Mouse (Mus musculus) T-cell, adult 2 months (primary cell): ENCODE results near the gene Trhde.

Experiments
- DNase-seq: peaks from one replicate; pipeline ENCODE4 v3.0.0; 2022; ENCODE audit warnings: low spot score

Trhde gene

DNA sequence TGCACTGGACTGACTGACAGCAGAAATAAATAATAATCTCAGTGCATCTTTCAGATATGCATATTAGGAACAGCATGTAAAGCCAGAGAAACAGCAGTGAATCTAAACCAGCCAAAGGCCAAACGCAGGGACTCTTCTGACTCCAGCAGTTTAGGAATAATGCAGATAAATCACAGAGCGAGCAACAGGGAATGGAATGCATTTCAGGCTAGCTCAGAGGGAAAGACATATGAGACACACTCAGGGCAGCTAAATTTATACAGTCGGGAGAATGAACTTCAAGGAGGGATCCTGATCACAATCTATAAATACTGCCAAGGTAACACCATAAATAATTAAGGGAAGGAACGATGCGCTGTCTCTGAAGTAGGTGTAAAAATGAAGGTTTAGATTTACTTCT is 66.4 kb downstream of the Trhde start:
- no peak for DNase-seq

DNA sequence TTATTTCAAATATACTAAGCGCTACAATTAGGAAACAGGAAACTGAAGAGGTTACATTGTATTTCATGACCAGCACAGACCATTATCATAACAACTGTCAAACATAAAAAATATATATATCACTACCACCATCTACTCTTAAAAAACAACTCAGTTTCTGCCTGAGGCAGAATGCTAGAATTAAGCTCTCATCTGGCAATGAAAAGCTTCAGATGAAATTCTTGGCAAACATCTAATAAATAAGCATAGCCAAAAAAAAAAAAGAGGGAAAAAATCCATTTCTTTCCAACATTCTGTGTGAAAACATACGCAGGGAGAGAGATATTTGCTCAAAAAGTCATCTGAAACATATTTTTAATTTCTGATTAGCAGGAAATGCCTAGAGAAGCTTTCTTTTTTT is 67.0 kb downstream of the Trhde start:
- DNase-seq = no peak

DNA sequence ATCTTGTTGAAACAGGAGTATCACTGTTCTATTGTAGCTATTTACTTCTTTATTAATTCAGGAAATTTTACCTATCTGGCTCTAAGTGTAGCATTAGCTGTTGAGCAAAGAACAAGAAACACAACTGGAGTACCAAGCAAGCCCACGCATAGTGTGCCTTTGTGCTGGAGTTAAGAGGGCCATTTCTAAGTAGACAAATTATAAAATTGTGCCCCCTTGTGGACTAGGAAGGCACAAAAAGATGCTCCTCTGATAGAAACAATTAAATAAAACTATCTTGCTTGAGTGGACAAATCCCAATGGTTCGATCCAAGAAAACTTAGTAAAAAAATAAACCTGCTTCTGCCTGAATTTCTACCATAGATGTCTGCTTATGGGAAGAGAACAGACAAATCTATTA is 76.5 kb downstream of the Trhde start:
- no peak for DNase-seq

DNA sequence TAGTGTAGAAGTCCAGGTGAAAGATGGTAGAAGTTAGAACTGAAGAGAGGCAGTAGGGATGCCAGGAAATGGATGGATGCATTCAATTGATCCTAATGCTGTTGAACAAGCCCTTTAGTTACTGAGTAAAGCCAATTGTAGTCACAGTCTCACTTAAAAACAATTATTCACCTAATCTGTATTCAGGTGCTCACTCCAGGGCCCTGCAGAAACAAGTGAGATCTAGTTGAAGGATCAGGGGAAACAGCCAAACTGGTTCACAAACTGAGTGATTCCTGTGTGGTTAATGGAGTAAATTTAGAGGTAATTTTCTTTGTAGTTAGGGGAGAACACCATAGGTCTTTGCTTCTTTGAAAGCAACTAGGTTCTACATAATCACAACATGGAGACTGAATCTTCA is 100.3 kb downstream of the Trhde start:
- DNase-seq = no peak

DNA sequence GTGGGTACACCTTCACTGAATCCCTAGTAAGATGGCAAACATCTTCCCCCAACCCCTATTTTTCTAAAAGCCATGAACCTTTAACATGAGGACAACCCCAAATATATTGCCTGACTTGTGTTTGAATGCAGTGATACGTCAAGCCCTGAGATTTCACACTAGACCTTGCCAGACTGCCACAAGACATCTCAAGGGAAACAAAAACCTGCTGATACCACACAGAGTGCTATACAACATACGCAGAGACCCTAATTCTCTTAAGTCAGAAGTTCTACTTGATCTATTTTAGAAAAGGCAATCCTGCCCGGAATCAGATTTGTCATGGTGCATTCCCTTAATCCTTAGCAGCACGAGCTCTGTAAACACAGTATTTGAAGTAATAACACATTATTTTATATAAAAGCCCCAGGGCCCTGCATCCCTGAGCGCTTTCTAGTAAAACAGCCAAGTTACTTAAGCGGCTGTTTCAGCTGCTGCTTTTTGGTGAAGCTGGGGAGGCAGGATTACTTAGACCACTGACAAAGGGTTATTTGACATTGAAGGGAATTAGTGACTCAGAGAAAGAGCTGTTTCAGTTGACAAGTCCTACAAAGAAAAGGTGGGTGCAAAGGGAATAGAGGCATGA is 130.2 kb downstream of the Trhde start:
- DNase-seq = no peak

DNA sequence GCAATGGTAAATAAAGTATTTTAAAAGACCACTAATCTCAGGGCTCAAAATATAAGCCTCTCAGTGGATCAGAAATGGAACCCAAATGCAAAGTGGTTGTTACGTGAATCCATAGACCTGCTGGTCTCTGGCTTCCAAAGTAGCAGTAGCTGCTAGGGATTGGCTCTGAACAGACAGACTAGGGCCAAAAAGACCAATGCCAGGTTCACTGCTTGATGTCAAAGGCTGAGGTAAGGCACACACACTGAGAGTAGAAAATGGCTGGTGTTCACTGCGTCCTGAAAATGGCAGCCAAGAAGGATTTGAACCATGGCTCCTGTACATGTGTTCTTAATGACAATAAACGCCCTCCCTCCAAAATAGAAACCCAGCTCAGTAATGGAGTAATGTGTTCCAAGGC is 209.1 kb downstream of the Trhde start:
- no peak for DNase-seq

DNA sequence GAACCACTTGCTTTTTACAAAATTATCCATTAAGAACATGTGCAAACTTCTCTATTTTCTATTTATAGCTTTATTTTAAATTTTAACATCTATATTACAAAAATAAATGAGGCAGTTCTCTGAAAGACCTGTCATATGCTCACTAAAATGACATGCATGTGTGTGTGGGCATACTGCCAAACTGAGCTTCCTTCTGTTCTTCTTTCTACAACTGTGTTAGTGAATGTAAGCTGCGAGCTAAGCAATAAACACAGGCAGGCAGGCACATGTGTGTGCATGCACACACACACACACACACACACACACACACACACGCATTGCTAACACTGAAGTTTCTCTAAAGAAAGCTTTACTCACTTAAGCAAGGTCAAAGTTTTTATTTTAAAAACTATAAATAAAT is 223.2 kb downstream of the Trhde start:
- DNase-seq = no peak

DNA sequence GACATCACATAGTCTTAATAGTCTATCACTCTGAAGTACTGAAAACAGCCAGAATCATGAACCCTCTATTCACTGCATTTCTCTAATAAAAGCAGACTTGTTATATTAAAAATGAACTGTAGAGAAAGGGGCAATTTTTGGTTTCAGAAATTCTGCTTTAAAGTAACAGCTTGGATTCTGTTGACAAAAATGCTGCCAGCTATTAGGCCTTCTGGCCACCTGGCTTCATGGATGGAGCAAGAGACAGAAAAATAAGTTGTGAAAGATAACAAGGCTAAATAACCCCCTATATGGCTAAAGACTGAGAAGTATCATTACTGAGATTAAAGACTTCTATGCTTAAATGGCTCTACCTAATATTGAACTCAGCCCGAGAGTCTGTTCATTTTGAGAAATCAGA is 234.2 kb downstream of the Trhde start:
- DNase-seq = no peak

DNA sequence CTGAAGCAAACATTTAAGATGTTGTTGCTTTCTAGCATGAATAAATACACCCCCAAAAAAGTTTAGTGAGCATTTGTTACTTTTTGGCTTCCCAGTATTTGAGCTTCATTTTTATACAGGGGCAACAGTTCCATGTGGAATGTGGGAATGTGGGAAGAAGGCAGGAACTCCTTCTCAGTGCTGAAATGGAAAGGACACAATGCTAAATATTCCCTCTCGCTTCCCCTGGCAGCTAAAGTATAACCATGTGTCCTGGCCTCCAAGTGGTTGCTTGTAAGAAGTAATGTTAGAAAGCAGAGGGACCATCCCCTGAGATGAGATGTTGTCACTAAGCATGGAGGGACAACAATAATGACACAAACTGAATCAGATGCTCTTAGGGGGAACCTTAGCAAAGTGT is 292.9 kb downstream of the Trhde start:
- no peak for DNase-seq

DNA sequence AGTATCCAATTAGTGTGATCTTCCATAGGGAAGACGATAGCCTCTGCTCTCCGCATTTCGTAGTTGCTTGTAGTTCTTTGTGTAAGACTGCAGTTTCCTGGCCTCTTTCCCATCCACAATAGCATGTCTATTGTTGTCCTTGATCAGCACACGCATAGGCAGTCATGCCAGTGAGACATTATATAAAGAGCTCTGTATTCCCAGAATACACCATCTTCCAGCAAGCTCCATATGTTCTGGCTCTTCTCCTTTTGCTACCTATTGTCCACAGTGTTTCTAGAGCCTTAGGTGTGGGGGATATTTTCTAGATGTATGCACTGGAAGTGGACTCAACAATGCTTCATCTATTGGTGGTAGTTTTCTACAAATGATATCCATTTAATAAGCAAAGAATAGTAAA is 313.3 kb downstream of the Trhde start:
- DNase-seq = no peak

DNA sequence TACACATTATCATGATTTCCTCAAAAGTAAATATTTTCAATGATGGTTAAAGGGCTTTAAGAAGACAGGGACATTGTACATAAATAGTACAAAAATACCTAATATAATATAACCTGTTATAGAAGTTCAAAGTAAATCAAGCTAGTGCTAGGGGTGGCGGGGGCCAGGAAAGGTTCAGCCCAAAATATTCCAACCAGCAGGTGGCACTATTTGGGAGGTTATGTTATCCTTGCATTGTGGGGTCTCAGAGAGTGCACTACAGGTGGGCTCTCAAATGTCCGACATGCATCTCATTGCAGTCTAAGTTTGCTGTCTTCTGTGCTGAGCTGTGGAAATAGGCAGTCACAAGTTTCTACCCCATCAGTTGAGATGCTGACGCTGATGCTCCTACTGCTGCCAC is 346.5 kb downstream of the Trhde start:
- DNase-seq = no peak

DNA sequence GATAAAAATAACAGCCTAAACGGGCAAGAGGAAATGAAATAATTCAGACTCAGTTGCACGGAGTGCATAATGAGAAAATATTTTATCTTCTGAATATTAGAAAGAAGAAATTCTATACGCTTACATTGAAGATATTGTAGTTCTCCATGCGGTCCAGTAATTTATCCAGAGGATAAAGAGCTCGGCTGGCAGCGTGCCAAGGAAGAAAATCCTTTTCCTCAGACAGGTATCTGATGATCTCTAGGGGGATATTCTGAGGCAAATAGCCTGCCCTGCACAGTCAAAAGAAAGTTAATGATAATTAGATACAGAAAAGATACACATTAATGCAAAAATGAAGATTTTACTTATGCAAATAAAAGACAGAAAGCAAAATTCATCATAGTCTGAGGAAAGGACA is 354.0 kb downstream of the Trhde start:
- no peak for DNase-seq

DNA sequence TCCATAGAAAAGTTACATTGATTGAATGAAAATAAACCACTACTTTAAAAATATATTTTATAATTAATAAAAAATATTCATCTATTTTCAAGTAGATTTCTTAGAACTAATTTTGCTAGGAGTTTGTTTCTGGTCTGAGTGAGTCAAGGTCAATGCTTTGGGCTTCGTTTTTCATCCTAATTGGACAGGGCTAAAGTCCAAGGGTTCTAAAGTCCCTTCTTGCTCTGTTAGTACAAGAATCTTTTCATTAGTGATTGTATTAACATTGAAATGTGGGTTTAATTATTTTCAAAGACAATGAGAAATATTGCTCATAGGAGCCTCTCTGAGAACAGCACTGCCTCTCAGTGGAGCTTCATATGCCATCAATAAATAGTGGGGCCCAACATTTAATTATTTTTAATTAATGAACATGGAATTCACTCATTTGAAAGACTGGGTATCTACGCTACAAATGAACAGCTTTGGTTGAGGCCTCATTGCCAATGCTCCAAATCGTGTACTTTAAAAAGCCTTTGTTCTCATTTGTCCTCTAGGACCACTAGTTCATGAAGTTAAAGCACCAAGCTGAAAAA is 383.1 kb downstream of the Trhde start:
- DNase-seq = no peak

DNA sequence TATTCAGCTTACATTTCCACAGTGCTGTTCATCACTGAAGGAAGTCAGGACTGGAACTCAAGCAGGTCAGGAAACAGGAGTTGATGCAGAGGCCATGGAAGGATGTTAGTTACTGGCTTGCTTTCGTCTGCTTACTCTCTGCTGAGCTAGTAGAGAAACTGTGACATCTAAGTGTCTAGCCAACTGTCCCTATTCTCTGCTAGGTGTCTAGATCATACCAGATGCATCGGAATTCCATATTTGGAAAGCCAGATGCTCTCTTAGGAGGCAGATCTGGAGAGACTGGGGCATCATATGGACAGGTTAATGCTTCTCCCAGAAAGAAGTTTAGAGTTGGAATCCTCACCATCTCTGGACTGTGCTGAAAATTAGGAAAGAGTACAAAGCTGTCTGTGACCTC is 386.4 kb downstream of the Trhde start:
- no peak for DNase-seq

DNA sequence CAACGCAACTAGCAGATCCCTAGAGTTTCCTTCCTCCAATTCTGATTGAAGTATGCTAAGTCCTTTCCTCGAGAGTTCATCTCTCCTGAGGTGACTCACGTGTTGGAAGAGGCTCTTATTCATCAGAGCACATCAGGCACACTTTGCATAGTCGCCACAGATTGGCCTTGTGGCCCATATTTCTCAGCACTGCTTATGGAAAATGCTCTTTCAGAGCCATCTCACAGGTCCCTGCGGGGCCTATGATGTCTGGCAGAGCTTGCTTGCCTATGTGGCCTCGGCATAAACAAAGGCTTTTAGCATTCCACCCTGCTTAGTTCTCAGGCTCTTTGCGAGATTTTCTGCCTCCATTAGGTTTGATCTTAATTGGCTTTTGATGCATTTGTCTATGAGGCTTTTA is 396.8 kb downstream of the Trhde start:
- no peak for DNase-seq

DNA sequence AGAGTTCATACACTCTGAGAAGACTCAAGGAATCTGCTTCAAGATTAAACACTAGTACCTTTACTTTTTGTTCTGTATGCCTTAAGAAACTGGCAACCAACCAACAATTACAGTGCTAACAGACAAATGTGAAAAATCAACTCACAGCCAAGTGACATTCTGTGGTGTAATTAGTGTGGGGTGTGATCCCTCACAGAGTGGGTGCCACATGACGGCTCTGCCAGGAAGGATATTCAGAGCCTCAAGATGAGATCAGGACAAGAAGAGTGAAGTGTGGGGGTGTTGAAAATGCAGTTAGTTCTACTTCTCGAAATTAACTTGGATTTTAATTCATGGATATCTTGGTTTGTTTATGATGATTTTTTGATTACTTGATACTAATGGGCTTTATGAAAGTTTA is 398.3 kb downstream of the Trhde start:
- DNase-seq = no peak

DNA sequence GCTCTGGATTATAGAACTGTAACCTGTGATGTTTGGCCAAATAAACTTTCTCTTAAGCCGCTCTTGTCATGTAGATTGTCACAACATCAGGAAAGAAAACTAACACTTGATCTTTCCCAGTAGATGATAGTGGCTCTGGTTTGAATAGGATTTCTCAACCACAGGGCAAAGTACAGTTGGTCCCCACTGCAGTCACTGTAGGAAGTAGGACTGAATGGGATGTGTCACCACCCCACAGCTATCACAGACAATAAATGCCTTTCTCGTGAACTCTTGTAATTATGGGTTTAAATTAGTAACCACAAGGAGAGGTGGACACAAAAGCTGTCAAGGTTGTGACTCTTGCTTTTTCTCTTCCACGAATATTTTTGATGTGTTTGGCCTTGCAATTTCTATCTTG is 431.3 kb downstream of the Trhde start:
- no peak for DNase-seq

DNA sequence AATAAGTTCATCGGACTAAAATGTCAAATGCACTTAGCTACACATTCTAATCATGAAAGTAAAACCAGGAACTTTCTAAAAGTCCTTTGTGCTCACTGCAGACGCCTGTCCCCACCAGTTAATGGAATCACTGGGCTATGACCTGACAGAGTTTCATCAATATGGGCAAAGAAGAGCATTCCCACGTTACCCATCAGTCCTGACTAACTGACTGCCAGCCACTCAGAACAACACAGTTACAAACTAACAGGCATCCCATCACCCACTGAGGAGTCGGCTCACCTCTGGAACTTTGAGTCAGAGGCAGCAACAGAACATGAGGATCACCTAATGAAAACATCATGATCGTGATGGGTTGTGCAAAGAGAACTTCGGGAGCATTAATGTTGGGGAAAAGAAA is 438.7 kb downstream of the Trhde start:
- no peak for DNase-seq

DNA sequence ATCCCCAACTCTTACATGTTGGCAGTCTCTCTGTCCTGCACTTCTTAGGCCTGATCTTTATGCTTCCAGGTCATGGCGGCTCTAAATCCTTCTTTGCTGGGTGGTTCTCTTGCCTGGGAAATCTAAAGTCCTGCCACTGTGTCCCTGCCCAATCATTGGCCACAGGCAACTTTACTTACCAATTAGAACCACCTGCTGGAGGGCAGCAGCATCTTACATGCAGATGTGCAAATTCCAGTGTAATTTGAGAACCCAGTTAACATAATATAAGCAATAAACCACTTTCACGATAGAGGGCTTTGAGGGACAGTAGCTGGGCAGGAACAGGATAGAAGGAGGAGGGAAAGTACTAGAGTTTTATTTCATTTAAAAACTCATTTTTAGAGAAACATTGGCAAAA is 439.5 kb downstream of the Trhde start:
- DNase-seq = no peak
